Mouse (Mus musculus) heart, adult 2 months (tissue): ENCODE data around the gene Grin1. TPM values are rescaled to one million over a fixed set of nuclear protein-coding genes. Genes with fewer than 3 reads are reported as not detected.

Source experiments
- DNase-seq, 2 experiments: peaks; one replicate each; pipeline ENCODE4 v3.0.0; 2021
- H3K27ac ChIP-seq: fragments of 200-600 bp; 2 replicates; pipeline ENCODE4 v1.8.1; 2022
- H3K27me3 ChIP-seq: fragments of 200-500 bp; 2 replicates; pipeline ENCODE4 v1.6.1; 2012; ENCODE audit warnings: mild to moderate bottlenecking, low read length, inconsistent platforms, mixed read lengths; ENCODE audit not compliant: control insufficient read depth, insufficient read depth
- H3K36me3 ChIP-seq: fragments of 200-500 bp; 2 replicates; pipeline ENCODE4 v1.6.1; 2012; ENCODE audit warnings: low read length, inconsistent platforms; ENCODE audit not compliant: control insufficient read depth, insufficient read depth
- H3K4me1 ChIP-seq: fragments of 200-500 bp; 2 replicates; pipeline ENCODE4 v1.6.1; 2011; ENCODE audit warnings: low read length; ENCODE audit not compliant: control insufficient read depth, insufficient read depth
- H3K4me3 ChIP-seq: fragments of 200-600 bp; 2 replicates; pipeline ENCODE4 v1.8.1; 2022
- H3K79me2 ChIP-seq: fragments of 200-500 bp; replicated peaks from 2 replicates; pipeline ENCODE4 v1.6.1; 2012; ENCODE audit warnings: mild to moderate bottlenecking, inconsistent platforms, low read length, moderate library complexity, mixed read lengths; ENCODE audit not compliant: control insufficient read depth, insufficient read depth
- H3K9ac ChIP-seq: fragments of 200-500 bp; 2 replicates; pipeline ENCODE4 v1.6.1; 2012; ENCODE audit warnings: low read depth, mild to moderate bottlenecking, control low read depth, inconsistent platforms, low read length, mixed read lengths
- CTCF ChIP-seq: fragments of 200-600 bp; IDR thresholded peaks from 2 replicates; pipeline ENCODE4 v1.8.1; 2022; ENCODE audit warnings: antibody characterized with exemption, mild to moderate bottlenecking, moderate library complexity
- EP300 ChIP-seq: fragments of 200-500 bp; IDR thresholded peaks from 2 replicates; pipeline ENCODE4 v1.6.1; 2011; ENCODE audit warnings: low read depth, low read length, control low read depth; ENCODE audit not compliant: insufficient read depth
- POLR2A ChIP-seq: fragments of 200-500 bp; IDR thresholded peaks from 2 replicates; pipeline ENCODE4 v1.6.1; 2011; ENCODE audit warnings: mild to moderate bottlenecking, low read depth, low read length, control low read depth; ENCODE audit not compliant: insufficient read depth
- WGBS: fragments of 180-500 bp; shearing (Covaris S2); methylation state at CpG from one replicate; pipeline ENCODE4 v1.1.7; 2018; 5-methylcytosine and 5-hydroxymethylcytosine counted together
- intact Hi-C: fragments of 180-260 bp; cut with DNase I; formaldehyde crosslinking; loops from one replicate; pipeline ENCODE4 v1.15.1; 2025
- polyA plus RNA-seq: library from polyadenylated mRNA; depleted of rRNA; stranded (reverse); fragments of >200 nt; gene quantifications from 2 replicates; pipeline ENCODE4 v1.2.3, GENCODE M21; 2012
- total RNA-seq, 2 experiments: library from RNA; stranded (reverse); gene quantifications; 2 replicates each; pipeline ENCODE4 v1.2.3; 2021

Gene Grin1
- total and polyA plus RNA-seq, 3 experiments: 0.41 TPM; not detected in 2

DNA sequence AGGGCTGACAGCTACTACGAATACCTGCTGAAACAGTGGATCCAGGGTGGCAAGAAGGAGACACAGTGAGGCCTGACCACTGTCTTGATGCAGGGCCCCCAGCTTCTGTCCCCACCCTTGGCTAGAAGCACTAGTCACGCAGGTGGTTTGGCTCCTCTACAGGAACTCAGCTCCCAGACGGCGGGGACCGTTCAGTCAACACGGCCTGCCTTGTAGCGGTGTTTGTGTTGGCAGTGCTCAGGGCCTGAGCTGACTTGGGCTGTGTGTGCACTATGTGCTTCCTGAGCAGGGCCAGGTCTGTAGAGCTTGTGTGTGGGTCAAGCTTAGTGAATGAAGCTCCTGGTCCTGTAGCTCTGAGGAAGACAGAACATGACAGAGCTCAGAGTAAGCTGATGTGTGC is 29.2 kb upstream of the Grin1 start:
- Histone ChIP-seq H3K4me1 (no peaks in the 10 kb centered on the region), H3K4me3 (no peak overlapping the region), H3K27me3 (no peaks in the 10 kb centered on the region), H3K27ac (no peak overlapping the region), H3K36me3 (no peaks in the 10 kb centered on the region), H3K79me2 (no peaks in the 10 kb centered on the region), H3K9ac (no peak overlapping the region)
- intact Hi-C loops: no loop called here
- 74% methylated on average over 7 of the region's 7 CpGs for WGBS
- DNase-seq: no peak
- TF ChIP-seq EP300: no peak
- no peak for TF ChIP-seq POLR2A
- no peak for TF ChIP-seq CTCF

GRCm38 (mm10) chr2:25338303-25338702 is 19.3 kb upstream of the Grin1 start:
- H3K4me1 ChIP-seq: 0 out of 2 replicates have a peak, but pooled peaks cover under 1% of the 10 kb centered on the region
- 87% methylated on average over 6 of the region's 6 CpGs for WGBS
- no peaks in the 10 kb centered on the region for H3K27me3 ChIP-seq
- no peak for DNase-seq
- no peak overlapping the region for H3K9ac ChIP-seq
- H3K36me3 ChIP-seq: no peaks in the 10 kb centered on the region; the same call in 1 of the 2 replicates
- no peak overlapping the region for H3K27ac ChIP-seq
- no peak overlapping the region for H3K4me3 ChIP-seq
- TF ChIP-seq CTCF (no peak), POLR2A (no peak)
- H3K79me2 ChIP-seq: no peaks in the 10 kb centered on the region
- intact Hi-C loops: no loop called here

DNA sequence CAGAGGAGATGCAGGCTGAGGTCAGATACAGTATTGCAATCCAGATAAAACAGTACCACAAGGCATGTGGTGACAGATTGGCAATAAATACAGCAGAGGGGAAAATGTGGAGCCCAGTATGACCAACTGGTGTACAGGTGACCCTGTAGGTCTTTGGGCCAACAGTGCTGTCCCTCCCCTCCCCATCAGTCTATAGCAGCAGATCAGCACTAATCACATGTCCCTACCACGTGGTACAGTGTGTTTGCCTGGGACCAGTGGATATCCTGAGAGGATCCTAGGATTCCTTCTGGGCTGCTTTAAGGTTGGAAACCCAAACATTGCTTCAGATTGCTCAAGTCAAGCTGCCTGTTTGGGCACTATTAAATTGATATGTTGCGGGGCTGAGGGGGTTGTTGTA is 14.6 kb upstream of the Grin1 start:
- H3K79me2 ChIP-seq: no peaks in the 10 kb centered on the region
- H3K9ac ChIP-seq: no peak overlapping the region
- no peaks in the 10 kb centered on the region; the same call in 1 of the 2 replicates for H3K36me3 ChIP-seq
- H3K27me3 ChIP-seq: no peaks in the 10 kb centered on the region
- peak overlapping the region; percentile 67 for H3K4me3 ChIP-seq
- no peak for DNase-seq
- H3K27ac ChIP-seq: no peak overlapping the region
- 78% methylated on average over 2 of the region's 2 CpGs for WGBS
- TF ChIP-seq EP300 (no peak), CTCF (no peak), POLR2A (no peak)
- intact Hi-C loops: loop anchor here (5.0 kb wide), 1 partner anchor 61 kb away; the partner anchor contains the start of genes Anapc2 and Ssna1
- peaks cover 5% of the 10 kb centered on the region for H3K4me1 ChIP-seq

GRCm38 (mm10) chr2:25332286-25333160 is 13.5 kb upstream of the Grin1 start, which contains the start of gene Man1b1:
TSS of gene Man1b1 (plus strand) at chr2:25332338.
- Histone ChIP-seq H3K36me3 (no peaks in the 10 kb centered on the region; the same call in 1 of the 2 replicates), H3K79me2 (no peaks in the 10 kb centered on the region), H3K4me3 (peak within 1 kb of the TSS; percentile 67), H3K9ac (peak within 1 kb of the TSS; percentile 82), H3K27ac (peak within 1 kb of the TSS; percentile 89), H3K4me1 (peaks cover 5% of the 10 kb centered on the region), H3K27me3 (no peaks in the 10 kb centered on the region)
- DNase-seq: peak; percentile 99 to 100
- peak; percentile 88; the same call in 1 of the 2 replicates for TF ChIP-seq POLR2A
- TF ChIP-seq CTCF: peak; percentile 59
- TF ChIP-seq EP300: peak; percentile 95
- under 1% methylated on average over 78 of the region's 78 CpGs for WGBS
- intact Hi-C loops: loop anchor here (1.0 to 5.0 kb wide), 2 partner anchors 60 to 77 kb away; partner anchors contain the start of genes Anapc2, Ssna1 and Tmem203

- WGBS: 46% methylated on average over 9 of the region's 9 CpGs
- no peak for DNase-seq
Measured at GRCm38 (mm10) chr2:25331470-25331869, 12.5 kb upstream of the Grin1 start.

More at GRCm38 (mm10) chr2:25331470-25331869, 12.5 kb upstream of the Grin1 start:
- Histone ChIP-seq H3K79me2 (no peaks in the 10 kb centered on the region), H3K4me3 (no peak overlapping the region; the same call in 1 of the 2 replicates), H3K36me3 (no peaks in the 10 kb centered on the region; the same call in 1 of the 2 replicates), H3K27me3 (no peaks in the 10 kb centered on the region), H3K9ac (no peak overlapping the region), H3K27ac (no peak overlapping the region), H3K4me1 (peaks cover 5% of the 10 kb centered on the region)
- no peak for TF ChIP-seq EP300
- TF ChIP-seq CTCF: no peak
- no peak for TF ChIP-seq POLR2A
- intact Hi-C loops: loop anchor here (5.0 kb wide), 1 partner anchor 59 kb away; the partner anchor contains the start of genes Anapc2 and Ssna1
